ENCODE assay signal across 9 mouse cellular contexts in the genomic region with DNA sequence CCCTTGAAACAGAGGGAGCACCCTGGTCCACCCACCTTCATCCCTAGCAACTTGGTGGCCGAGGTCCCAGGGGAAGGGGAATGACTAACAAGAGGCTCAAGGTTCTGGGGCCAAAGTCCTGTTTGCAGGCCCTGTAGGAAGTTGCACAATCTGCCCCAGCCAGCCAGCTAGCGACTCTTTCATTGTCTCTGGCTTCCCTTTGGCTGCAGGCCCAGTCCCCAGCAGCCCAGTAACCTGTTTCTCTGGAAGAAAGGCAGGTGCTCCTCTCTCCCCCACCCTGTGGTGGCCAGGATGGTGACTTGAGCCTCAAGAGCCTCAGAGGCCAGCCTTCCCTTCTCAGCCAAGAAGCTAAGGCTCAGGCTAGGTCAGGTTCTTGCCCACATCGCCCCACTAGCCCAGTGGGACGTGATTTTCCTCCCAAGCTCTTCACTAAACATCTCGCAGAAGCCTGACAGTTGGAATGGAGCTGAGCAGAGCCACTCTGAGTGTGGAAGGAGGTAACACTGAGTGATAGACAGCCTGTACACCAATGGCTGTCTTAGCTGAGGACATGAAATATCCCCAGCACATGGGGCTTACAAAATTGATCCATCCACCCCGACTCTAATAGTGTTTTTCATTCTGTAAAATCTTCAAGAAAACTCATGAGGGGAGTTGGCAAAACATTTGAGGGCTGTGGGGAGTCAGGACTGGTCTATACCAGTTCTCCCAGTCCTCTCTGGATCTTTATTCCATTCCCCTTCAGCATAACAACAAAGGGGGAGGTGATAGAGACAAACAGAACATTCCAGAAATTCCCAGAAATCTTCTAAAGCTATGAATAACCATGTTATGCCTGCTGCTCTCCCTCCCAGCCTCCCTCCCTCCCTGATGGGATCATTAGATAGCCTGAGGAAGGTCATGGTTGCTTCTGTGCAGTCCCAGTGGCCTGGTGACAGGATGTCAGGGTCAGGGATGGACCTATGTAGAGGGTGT. TPM values are rescaled to one million over a fixed set of nuclear protein-coding genes. Genes with fewer than 3 reads are reported as not detected.
DNase-seq lines count a peak whose midpoint lies in the region; ATAC-seq and TF ChIP-seq lines count a peak whose summit lies in the region.
"Had no signal": no experiment of that assay in that cellular context is flagged by ENCODE, and none has a peak within 500 bp of the region (broad histone marks: within the 10 kb centered on the region; RNA-seq: fewer than 3 reads in every experiment).

No protein-coding gene starts in this region.

- peak; percentile 55 for ATAC-seq in Patski
- peak; percentile 71 for ATAC-seq in heart, embryonic 14.5 days (ENCODE audit: insufficient number of reproducible peaks, insufficient read depth, low FRiP score, low read depth)
- ATAC-seq in megakaryocyte, adult 5-6 weeks (ENCODE audit: poor library complexity, severe bottlenecking) = peak; percentile 40

- no peak for TF ChIP-seq CTCF in Patski (IDR thresholded peaks at IDR 0.05)
- TF ChIP-seq CTCF in thymus, adult 2 months (IDR thresholded peaks at IDR 0.05; ENCODE audit: borderline replicate concordance, control insufficient read depth, extremely low read depth, insufficient read depth, low read length, poor library complexity) = no peak

- H3K4me2 ChIP-seq in heart, embryonic 14.5 days (ENCODE audit: low read length) = no peak overlapping the region

- CTCF ChIA-PET in Patski (lab: Charles Lee) = interaction anchor here (1.0 kb wide), 1 partner anchor 106 kb away, joined by 3 read pairs; no protein-coding TSS in a partner anchor

- peak; percentile 73 for DNase-seq in 3134 (ENCODE audit: extremely low read depth, insufficient read length, low spot score)
- peak; percentile 19 for DNase-seq in Patski (ENCODE audit: low read depth, low spot score)
- peak; percentile 75 to 86 for DNase-seq in cerebellum, postnatal 25 days
- peak; percentile 31 to 34 for DNase-seq in left cerebral cortex, postnatal 14 days (ENCODE audit: low spot score in 2 of 2)
- DNase-seq in thymus, adult 2 months = no peak
- DNase-seq in T-cell, adult 2 months (ENCODE audit: low spot score) = no peak

- intact Hi-C loops in left cerebral cortex, postnatal 14 days (cut with DNase I) = no loop called here

- TF ChIP-seq POLR2A in thymus, adult 2 months (IDR thresholded peaks at IDR 0.05; ENCODE audit: control insufficient read depth, extremely low read depth, insufficient read depth, low read length, poor library complexity) = no peak

- 53% methylated on average over 6 of the region's 6 CpGs for WGBS in heart, embryonic 14.5 days
- 60% methylated on average over 6 of the region's 6 CpGs for WGBS in thymus, adult 2 months

- POLR2A ChIA-PET in Patski (lab: Charles Lee) = interaction anchor here (0.6 kb wide), 1 partner anchor 44 kb away, joined by 3 read pairs; no protein-coding TSS in a partner anchor

- in situ Hi-C loops in Patski (cut with MboI; ENCODE audit: low pct_unique_long_range_greater_than_20kb) = no loop called here

- H3K36me3 ChIP-seq in heart, embryonic 14.5 days (ENCODE audit: control insufficient read depth, insufficient read depth, low read length) = no peaks in the 10 kb centered on the region
- no peaks in the 10 kb centered on the region for H3K36me3 ChIP-seq in thymus, adult 2 months (ENCODE audit: control insufficient read depth, insufficient read depth, low read length)

- peak overlapping the region; percentile 63 to 68 for H3K27ac ChIP-seq in heart, embryonic 14.5 days (replicated peaks in 1 of 2; ENCODE audit: control insufficient read depth in 1 of 2, insufficient read depth in 1 of 2, low read depth in 2 of 2, low read length in 2 of 2)
- H3K27ac ChIP-seq in thymus, adult 2 months (ENCODE audit: control insufficient read depth, insufficient read depth, low read length) = no peak overlapping the region

- H3K9ac ChIP-seq in heart, embryonic 14.5 days (ENCODE audit: low read length) = no peak overlapping the region

- no peaks in the 10 kb centered on the region for H3K27me3 ChIP-seq in Patski
- no peaks in the 10 kb centered on the region for H3K27me3 ChIP-seq in heart, embryonic 14.5 days (ENCODE audit: control insufficient read depth, insufficient read depth, low read length)
- no peaks in the 10 kb centered on the region for H3K27me3 ChIP-seq in thymus, adult 2 months (ENCODE audit: control insufficient read depth, insufficient read depth, low read length)

- H3K4me3 ChIP-seq in heart, embryonic 14.5 days (ENCODE audit: control insufficient read depth in 1 of 2, insufficient read depth in 1 of 2, low read depth in 1 of 2, low read length in 2 of 2) = no peak overlapping the region
- no peak overlapping the region for H3K4me3 ChIP-seq in thymus, adult 2 months (ENCODE audit: control insufficient read depth, insufficient read depth, low read length)
- H3K4me3 ChIP-seq: megakaryocyte, embryonic 14.5 days had no signal

- no peaks in the 10 kb centered on the region for H3K9me3 ChIP-seq in heart, embryonic 14.5 days (ENCODE audit: control insufficient read depth, low read length)

- peaks cover 19 to 29% of the 10 kb centered on the region in 2 experiments for H3K4me1 ChIP-seq in heart, embryonic 14.5 days (ENCODE audit: control insufficient read depth in 2 of 2, insufficient read depth in 2 of 2, low read length in 2 of 2)
- H3K4me1 ChIP-seq in thymus, adult 2 months (replicated peaks; ENCODE audit: control insufficient read depth, insufficient read depth, low read length) = no peaks in the 10 kb centered on the region

RNA-seq across cellular contexts. Expression of a gene that starts 25.2 kb away (rescaled TPM):
- 157 TPM for polyA plus RNA-seq in Patski (2021)
- polyA plus RNA-seq in heart, embryonic 14.5 days (2014; fragmentation: Nextera tagmentation; extraction: Ambion mirVana) = 57.7 and 69.7 TPM in 2 replicates
- 10 to 100 TPM; 26.3 to 28.9 TPM for total RNA-seq in left cerebral cortex, postnatal 14 days (2021)
- total RNA-seq in megakaryocyte, adult 5-6 weeks (2015) = 4.1 and 6.9 TPM in 2 replicates
- 1.9 and 3.4 TPM in 2 replicates for total RNA-seq in megakaryocyte, adult 5-6 weeks (2017)
- 12.4 and 17.2 TPM in 2 replicates for polyA plus RNA-seq in thymus, adult 2 months (2012; rRNA removed)

Comparison
In these comparisons a context has a peak if more than half of its experiments do, and no peak if none do; other contexts are left out.
1. DNase-seq: peak in 3134 (single experiment), Patski (single experiment), cerebellum, postnatal 25 days (2 of 2) and left cerebral cortex, postnatal 14 days (2 of 2); none in thymus, adult 2 months (single experiment) and T-cell, adult 2 months (single experiment).
2. Peak in every context shown above with its lines, with median percentiles within 50 percentile points of each other: ATAC-seq.